Mouse (Mus musculus) testis, adult 2 months (tissue): ENCODE data around the gene Kcnq1.

ENCODE experiments used
- CTCF ChIP-seq: fragments of 200-500 bp; IDR thresholded peaks from 2 replicates; pipeline ENCODE4 v1.5.1; 2012; ENCODE audit warnings: low read depth, mild to moderate bottlenecking, inconsistent platforms, low read length, moderate library complexity; ENCODE audit not compliant: control insufficient read depth, insufficient read depth, insufficient replicate concordance
- POLR2A ChIP-seq: fragments of 200-500 bp; IDR thresholded peaks from 2 replicates; pipeline ENCODE4 v1.6.1; 2012; ENCODE audit warnings: low read depth, mild to moderate bottlenecking, inconsistent platforms, low read length, moderate library complexity; ENCODE audit not compliant: control insufficient read depth

DNA sequence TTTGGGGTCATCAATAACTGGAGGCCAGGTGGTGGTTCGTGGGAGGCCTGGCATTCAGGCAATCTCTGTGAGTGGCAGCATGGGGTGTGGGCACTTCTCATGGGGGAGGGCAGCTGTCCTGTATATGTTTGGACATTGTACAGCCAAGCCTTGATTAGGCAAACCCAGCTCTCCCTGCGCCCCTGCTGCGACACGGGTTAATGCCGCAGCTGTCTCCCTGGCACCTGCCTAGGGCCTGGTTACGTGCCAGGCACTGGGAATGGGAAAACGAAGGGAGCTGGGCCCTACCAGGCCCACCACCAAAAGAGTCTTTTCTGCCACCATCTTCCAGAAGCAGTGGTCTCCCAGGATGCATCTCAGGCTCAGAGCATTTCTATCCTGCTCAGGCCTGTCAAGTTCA, 196.0 kb downstream of the Kcnq1 start:
- TF ChIP-seq POLR2A = no peak
- TF ChIP-seq CTCF = no peak
